Mouse (Mus musculus): Measurements from ENCODE around the gene Ralgapa1. TPM values are rescaled to one million over a fixed set of nuclear protein-coding genes. Genes with fewer than 3 reads are reported as not detected.
"Not testable (repeated sequence)": the region's sequence is repeated elsewhere in the genome, so short reads cannot be mapped to it uniquely, and the experiment has no call there.

Ralgapa1 gene
- polyA plus RNA-seq, 1 experiment from 2014 or later: 23.9 TPM

DNA sequence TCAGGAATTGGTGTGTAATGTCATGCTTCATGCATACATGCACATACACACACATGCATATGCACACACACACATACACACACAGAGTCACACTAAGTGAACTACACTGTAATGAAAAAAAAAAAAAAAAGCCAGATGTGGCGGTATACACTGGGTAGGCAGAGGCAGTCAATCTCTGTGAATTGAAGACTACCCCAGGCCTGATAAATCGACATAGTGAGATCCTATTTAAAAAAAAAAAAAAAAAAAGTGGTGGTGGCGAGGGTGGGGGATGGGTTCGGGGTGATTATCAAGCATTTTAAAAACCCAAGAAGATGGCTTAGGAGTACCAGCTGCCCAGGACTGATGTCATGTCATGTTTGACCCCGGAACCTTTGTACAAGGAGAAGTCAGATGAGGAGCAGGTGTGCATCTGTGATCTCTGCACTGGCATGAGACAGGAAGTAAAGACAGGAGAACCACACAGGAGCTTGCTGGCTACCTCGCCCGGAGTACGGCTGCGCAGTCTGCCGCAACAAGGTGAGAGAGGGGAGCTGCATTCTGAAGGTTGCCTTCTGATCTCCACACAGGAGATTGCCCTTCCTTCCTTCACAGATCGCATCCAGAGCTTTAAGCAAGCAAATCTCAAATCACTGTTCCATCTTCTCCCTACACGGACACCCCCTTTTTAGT is 261.6 kb downstream of the Ralgapa1 start:
- Histone ChIP-seq H3K36me3 (no peaks in the 10 kb centered on the region), H3K9me3 (no peaks in the 10 kb centered on the region), H3K4me1 (replicated peaks) (no peaks in the 10 kb centered on the region), H3K4me3 (no peak overlapping the region), H3K4me2 (no peak overlapping the region), H3K27me3 (peaks cover 4% of the 10 kb centered on the region; the same call in 1 of the 2 replicates), H3K27ac (replicated peaks) (no peak overlapping the region), H3K9ac (no peak overlapping the region)
- WGBS: 87% methylated on average over 12 of the region's 12 CpGs
- ATAC-seq (ENCODE audit: low FRiP score, low read depth): no peak

- Histone ChIP-seq H3K27ac (replicated peaks) (no peak overlapping the region), H3K27me3 (peaks cover 4% of the 10 kb centered on the region; the same call in 1 of the 2 replicates), H3K36me3 (no peaks in the 10 kb centered on the region), H3K4me3 (no peak overlapping the region), H3K9me3 (no peaks in the 10 kb centered on the region), H3K4me1 (replicated peaks) (no peaks in the 10 kb centered on the region), H3K9ac (no peak overlapping the region), H3K4me2 (no peak overlapping the region)
- WGBS: 74% methylated on average over 6 of the region's 6 CpGs
- no peak for ATAC-seq (ENCODE audit: low FRiP score, low read depth)
Observed at GRCm38 (mm10) chr12:55557866-55558265, 263.1 kb downstream of the Ralgapa1 start.

GRCm38 (mm10) chr12:55554901-55555300 is 266.1 kb downstream of the Ralgapa1 start:
- not testable (repeated sequence) for H3K4me1 ChIP-seq (replicated peaks); H3K9ac ChIP-seq; H3K4me3 ChIP-seq; H3K27ac ChIP-seq (replicated peaks); H3K36me3 ChIP-seq; H3K27me3 ChIP-seq; H3K4me2 ChIP-seq; H3K9me3 ChIP-seq; ATAC-seq (ENCODE audit: low FRiP score, low read depth)
- 78% methylated on average over 6 of the region's 6 CpGs for WGBS

Small RNA genes within 50 kb of the gene (microRNA-seq; reads per million reads assigned to microRNA genes)
- gene Gm23394: 2.0 reads per million

Other genes with a start within 250 kb of the Ralgapa1 start
- 1.8 and 2.5 TPM in 2 replicates for gene Insm2, start 221.7 kb downstream of the Ralgapa1 start, polyA plus RNA-seq (2015; fragmentation: Nextera tagmentation; extraction: Ambion mirVana)
- gene Brms1l, start 15.2 kb upstream of the Ralgapa1 start, polyA plus RNA-seq (2015; fragmentation: Nextera tagmentation; extraction: Ambion mirVana): 52.1 and 57.0 TPM in 2 replicates

Data from hindbrain, embryonic 15.5 days (tissue).